Mouse (Mus musculus) liver, postnatal 0 days (tissue): ENCODE data around the gene Tmem147.

Source experiments
- CTCF ChIP-seq: sonication (generic); IDR thresholded peaks from 2 replicates; pipeline ENCODE4 v1.5.1; 2016; ENCODE audit warnings: antibody characterized with exemption, low read depth
- EP300 ChIP-seq: IDR thresholded peaks from 2 replicates; pipeline ENCODE4 v1.6.1; 2016; ENCODE audit warnings: antibody characterized with exemption, low read depth, mild to moderate bottlenecking

GRCm38 (mm10) chr7:30728739-30729395 lies 473 bp downstream of the Tmem147 start:
- no peak for TF ChIP-seq CTCF
- TF ChIP-seq EP300 = no peak
